Mouse (Mus musculus): ENCODE results near the gene Gm21883.
"Not testable (repeated sequence)": the region's sequence is repeated elsewhere in the genome, so short reads cannot be mapped to it uniquely, and the experiment has no call there.

DNA sequence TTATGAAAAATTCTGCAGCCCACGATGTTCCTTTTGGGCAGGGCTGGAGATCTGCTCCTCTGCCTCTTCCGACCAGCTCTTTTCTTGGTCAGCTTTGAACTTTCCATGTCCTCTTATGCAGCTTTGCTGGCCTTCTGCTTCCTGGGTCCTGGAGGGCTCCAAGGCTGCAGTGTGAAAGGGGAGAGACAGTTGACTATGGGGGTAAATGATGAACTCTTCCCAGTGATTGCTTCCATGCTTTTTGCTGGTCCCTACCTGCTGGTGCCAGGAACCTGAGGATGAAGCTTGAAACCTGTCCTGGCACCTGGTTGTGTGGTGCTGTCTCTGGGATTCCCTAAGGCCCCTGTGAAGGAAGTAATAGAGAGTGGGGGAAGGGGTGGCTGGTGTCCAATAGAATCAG is 44.7 kb upstream of the Gm21883 start, which contains the start of gene Spin2e:
- TF ChIP-seq POLR2A (IDR thresholded peaks at IDR 0.05; ENCODE audit: control insufficient read depth, low read depth, low read length); CTCF (IDR thresholded peaks at IDR 0.05; ENCODE audit: control insufficient read depth, insufficient read depth, insufficient replicate concordance, low read depth, low read length): not testable (repeated sequence)
